Mouse (Mus musculus) right cerebral cortex, adult 2 months (tissue): ENCODE results near the gene Reg3d.
"Not testable (repeated sequence)": the region's sequence is repeated elsewhere in the genome, so short reads cannot be mapped to it uniquely, and the experiment has no call there.

ENCODE experiments used
- DNase-seq, 2 experiments: peaks; one replicate each; pipeline ENCODE4 v3.0.0; 2021 to 2022; ENCODE audit warnings: low spot score in 2 of 2

Gene Reg3d

GRCm38 (mm10) chr6:78378765-78379164, at the start of gene Reg3d:
Gene Reg3d, minus strand, starts transcription at chr6:78378865.
- no peak for DNase-seq

GRCm38 (mm10) chr6:78425497-78425896, 46.8 kb upstream of the Reg3d start:
- DNase-seq = no peak

- DNase-seq = not testable (repeated sequence)
Measured at GRCm38 (mm10) chr6:78422411-78422810, 43.7 kb upstream of the Reg3d start, which contains the start of gene Reg1. Gene Reg1, plus strand, starts transcription at chr6:78422711.

GRCm38 (mm10) chr6:78395323-78395722, 16.7 kb upstream of the Reg3d start, which contains the start of gene Reg2:
Gene Reg2, plus strand, starts transcription at chr6:78395623.
- DNase-seq = not testable (repeated sequence)

GRCm38 (mm10) chr6:78385609-78386008, 6.9 kb upstream of the Reg3d start:
- DNase-seq = no peak

GRCm38 (mm10) chr6:78380409-78380808, 1.7 kb upstream of the Reg3d start, which contains the start of gene Reg3a:
Gene Reg3a, plus strand, starts transcription at chr6:78380709.
- no peak for DNase-seq

GRCm38 (mm10) chr6:78370357-78370756, 8.3 kb downstream of the Reg3d start, which contains the start of gene Reg3b:
Gene Reg3b, plus strand, starts transcription at chr6:78370657.
- DNase-seq = no peak

GRCm38 (mm10) chr6:78361971-78362563, 16.6 kb downstream of the Reg3d start:
- no peak for DNase-seq

- no peak for DNase-seq
Measured at GRCm38 (mm10) chr6:78341689-78342088, 37.0 kb downstream of the Reg3d start.

- DNase-seq = peak; percentile 26 to 47
Measured at GRCm38 (mm10) chr6:78340296-78340695, 38.4 kb downstream of the Reg3d start.

- peak; percentile 5 to 33 for DNase-seq
Measured at GRCm38 (mm10) chr6:78331919-78332569, 46.6 kb downstream of the Reg3d start.

- no peak for DNase-seq
Measured at GRCm38 (mm10) chr6:78329166-78329565, 49.5 kb downstream of the Reg3d start.

- DNase-seq = peak in 1 of 2 experiments; percentile 8
Measured at GRCm38 (mm10) chr6:78327798-78328197, 50.9 kb downstream of the Reg3d start.
